Mouse (Mus musculus) brain, adult 10 weeks (tissue): ENCODE measurements around the gene Cald1. TPM values are rescaled to one million over a fixed set of nuclear protein-coding genes. Genes with fewer than 3 reads are reported as not detected.

Experiments used
- polyA plus RNA-seq: library from polyadenylated mRNA; stranded (reverse); fragments of 350-450 nt; fragmentation: Illumina TruSeq; extraction: RNeasy Lipid Tissue Mini Kit (QIAGEN cat#74804); gene quantifications from one replicate; pipeline ENCODE4 v1.2.3, GENCODE M21; 2015; ENCODE audit warnings: low read depth, low replicate concordance

Cald1 gene
- 26.6 TPM for polyA plus RNA-seq

GRCm38 (mm10) chr6:34598121-34599065 is at the start of gene Cald1:
Cald1 (plus strand) TSS chr6:34598500.

GRCm38 (mm10) chr6:34780231-34780942 is 182.1 kb downstream of the Cald1 start, which contains the start of gene Agbl3:
Agbl3 (plus strand) TSS chr6:34780432.

Other genes with a start within 250 kb of the Cald1 start
- gene Akr1b8, start 244.4 kb upstream of the Cald1 start, polyA plus RNA-seq: 1.4 TPM
- gene Akr1b10, start 214.3 kb upstream of the Cald1 start, polyA plus RNA-seq: 32.2 TPM
- not detected for gene Akr1b7, start 186.2 kb upstream of the Cald1 start, polyA plus RNA-seq
- gene Bpgm, start 122.3 kb upstream of the Cald1 start, polyA plus RNA-seq: 90.4 TPM
- 18.8 TPM for gene Agbl3, start 181.9 kb downstream of the Cald1 start, polyA plus RNA-seq